Mouse (Mus musculus) monocyte, adult 5-6 weeks (primary cell): ENCODE measurements around the gene Dhx30. TPM values are rescaled to one million over a fixed set of nuclear protein-coding genes. Genes with fewer than 3 reads are reported as not detected.
A peak's percentile ranks its signal among the peaks of the same experiment; 100 is the strongest.
"Not testable (repeated sequence)": the region's sequence is repeated elsewhere in the genome, so short reads cannot be mapped to it uniquely, and the experiment has no call there.

Experiments
- ATAC-seq: fragments of 153-309, 156-312 bp; replicated peaks from 2 replicates; pipeline ENCODE4 v1.8.0; 2017; ENCODE audit warnings: mild to moderate bottlenecking; ENCODE audit not compliant: low TSS enrichment, insufficient number of reproducible peaks, severe bottlenecking, poor library complexity, low FRiP score
- total RNA-seq: library from RNA; stranded (forward); fragments of 200-1000, 200-491, 200-594 nt; gene quantifications from 3 replicates; pipeline ENCODE4 v1.2.3, GENCODE M21; 2017

Gene Dhx30
- 26.4 to 57.7 TPM (median 47.4 TPM) in 3 replicates for total RNA-seq

DNA sequence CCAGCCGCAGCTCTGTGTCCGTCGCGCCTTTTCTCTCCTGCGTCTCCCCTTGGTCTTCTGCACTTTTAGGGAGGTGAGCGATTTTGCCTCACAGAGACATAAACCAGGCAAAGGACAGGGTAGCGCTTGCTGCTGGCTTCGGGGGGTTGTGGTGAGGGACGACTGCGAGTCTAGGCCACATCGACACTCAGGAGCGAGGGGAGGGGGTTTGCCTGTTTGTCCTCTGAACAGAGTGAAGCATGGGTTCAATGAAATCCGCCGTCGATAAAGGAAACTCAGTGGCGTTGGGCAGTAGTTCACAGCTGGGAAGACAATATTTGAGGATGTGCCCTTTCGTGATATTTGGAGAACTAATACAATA lies at the start of gene Dhx30:
Gene Dhx30 (minus strand): TSS at position 52 of the 361 bp plus-strand sequence.
- peak; percentile 45; the same call in 1 of the 2 replicates for ATAC-seq

DNA sequence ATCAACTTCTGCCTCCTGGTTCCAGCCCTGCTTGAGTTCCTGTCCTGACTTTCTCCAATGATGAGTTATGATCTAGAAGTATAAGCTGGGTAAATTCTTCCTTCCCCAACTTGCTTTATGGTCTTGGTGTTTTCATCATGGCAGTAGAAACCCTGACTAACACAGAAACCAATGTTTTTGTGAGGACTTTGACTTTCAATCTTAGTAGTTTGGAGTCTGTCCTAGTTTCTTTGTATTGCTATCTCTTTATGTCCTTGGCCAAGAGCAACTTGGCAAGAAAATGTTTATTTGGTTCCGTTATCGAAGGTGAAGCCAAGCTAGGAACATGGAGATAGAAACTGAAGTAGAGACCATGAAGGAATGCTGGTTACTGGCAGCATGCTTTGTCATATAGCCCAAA lies 45.4 kb upstream of the Dhx30 start:
- ATAC-seq, result no peak

DNA sequence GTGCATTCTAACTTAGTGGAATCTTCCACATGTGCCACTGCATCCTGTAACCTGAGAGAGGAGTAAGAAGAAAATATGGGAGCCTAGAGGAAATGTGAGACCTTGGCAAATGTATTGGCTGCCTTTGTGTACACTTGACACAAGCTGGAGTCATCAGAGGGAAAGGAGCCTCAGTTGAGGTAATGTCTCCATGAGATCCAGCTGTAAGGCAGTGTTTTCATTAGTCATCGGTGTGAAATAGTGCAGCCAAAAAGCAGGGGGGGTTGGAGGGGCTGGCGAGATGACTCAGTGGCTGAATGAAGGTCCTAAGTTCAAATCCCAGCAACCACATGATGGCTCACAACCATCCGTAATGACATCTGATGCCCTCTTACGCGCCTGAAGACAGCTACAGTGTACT lies 44.8 kb upstream of the Dhx30 start:
- ATAC-seq, result no peak

DNA sequence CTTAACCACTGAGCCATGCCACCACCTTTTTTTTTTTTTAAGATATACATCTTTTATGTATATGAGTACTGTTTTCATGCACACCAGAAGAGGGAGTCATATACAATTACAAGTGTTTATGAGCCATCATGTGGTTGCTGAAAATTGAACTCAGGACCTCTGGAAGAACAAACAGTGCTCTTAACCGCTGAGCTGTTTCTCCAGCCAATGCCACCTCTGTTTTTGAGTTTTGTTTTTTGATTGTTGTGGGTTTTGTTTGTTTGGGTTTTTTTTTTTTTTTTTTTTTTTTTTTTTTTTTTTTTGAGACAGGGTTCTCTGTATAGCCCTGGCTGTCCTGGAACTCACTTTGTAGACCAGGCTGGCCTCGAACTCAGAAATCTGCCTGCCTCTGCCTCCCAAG lies 42.9 kb upstream of the Dhx30 start:
- not testable (repeated sequence) for ATAC-seq

DNA sequence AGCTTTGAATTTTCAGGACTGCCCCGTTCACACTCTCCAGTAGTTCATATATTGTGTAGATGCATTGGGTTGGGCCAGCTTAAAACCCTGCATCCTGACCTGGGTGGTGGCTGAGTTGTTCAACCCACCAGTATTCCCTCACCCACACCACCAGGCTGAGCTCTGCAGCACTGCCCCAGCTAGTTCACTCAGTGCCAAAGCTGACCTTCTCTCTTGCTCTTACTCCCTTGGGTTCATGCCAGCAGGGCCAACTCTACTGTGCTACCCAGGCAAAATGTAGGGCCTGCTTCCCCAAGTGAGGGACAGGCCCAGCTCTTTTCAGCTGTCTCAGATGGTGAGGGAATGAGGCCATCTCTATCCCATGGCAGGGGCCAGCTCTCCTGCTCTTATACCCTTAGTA lies 41.4 kb upstream of the Dhx30 start:
- ATAC-seq, result no peak

DNA sequence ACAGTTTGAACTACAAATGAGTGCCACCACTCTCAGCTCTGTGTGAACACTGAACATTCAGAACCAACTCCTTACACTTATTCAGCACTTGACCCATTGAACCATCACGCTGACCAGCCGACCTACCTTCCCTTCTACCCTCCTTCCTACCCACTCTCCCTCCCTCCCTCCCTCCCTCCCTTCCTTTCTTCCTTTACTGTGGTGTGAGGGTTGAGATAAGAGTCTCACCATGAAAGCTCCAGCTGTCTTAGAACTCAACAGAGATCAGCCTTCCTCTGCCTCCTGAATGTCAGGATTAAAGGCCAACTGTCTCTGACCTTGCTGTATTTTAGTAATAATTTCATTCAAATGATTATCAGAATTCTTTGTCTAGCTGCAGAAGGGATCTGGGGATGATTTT lies 31.0 kb upstream of the Dhx30 start:
- ATAC-seq, result no peak

DNA sequence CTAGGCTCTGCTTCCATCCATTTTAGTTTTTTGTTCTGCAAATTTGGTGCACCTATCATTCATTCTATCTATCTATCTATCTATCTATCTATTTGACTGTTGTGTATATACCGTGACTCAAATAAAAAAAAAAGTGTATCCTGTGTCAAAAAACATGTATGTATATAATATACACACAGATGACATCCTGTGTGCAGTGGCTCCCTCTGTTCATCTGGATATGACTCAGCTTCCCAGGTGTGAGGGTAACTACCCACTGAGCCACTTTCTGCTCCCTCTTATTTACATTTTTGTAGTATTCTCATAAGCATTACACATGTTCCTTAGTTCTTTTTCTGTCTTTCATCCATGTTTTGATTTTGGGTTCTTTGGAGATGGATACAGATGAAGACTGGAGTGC lies 24.5 kb upstream of the Dhx30 start:
- no peak for ATAC-seq

DNA sequence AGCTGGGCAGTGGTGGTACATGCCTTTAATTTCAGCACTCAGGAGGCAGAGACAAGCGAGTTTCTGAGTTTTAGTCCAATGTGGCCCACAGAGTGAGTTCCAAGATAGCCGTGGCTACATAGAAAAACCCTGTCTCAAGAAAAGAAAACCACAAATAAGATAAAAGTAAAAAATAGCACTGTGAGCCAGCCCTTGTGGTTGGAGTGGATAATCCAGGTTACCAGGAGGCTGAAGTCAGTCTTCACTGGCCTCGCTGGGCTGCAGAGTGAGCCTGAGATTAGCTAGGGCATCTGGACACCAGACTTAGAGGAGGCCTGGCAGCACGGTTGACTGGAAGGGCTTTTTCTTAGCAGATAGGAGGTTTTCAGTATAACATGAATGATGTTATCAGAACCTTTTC lies 21.5 kb upstream of the Dhx30 start:
- ATAC-seq, result no peak

DNA sequence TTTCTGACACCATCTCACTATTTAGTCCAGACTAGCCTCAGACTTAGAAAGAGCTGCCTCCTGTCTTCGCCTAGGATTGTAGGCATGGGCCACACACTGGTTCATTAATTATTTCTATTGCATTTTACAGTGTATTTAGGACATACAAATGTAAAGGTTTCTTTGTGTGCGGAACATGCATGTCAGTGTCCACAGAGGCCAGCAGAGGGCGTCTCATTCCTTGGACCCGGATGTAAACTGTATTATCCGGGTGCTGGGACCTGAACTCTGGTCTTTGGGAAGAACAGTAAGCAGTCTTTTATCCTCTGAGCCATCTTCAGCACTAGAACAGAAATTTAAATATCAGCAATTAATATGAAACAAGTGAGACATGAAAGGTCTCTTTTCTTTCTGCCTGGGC lies 16.5 kb upstream of the Dhx30 start:
- no peak for ATAC-seq

DNA sequence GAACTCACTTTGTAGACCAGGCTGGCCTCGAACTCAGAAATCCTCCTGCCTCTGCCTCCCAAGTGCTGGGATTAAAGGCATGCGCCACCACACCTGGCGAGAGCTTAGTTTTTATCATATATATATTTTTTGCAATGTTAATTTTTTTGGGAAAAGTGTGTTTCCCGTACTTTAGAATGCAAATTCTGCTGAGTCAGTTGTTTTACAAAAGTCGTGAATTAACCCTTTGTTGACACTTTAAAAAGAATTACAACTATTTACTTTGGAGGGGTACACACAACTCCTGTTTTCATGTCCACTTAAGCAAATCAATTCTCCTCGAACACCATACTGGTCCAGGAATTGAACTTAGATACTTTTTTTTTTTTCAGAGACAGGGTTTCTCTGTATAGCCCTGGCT lies 15.3 kb upstream of the Dhx30 start:
- ATAC-seq, result no peak

DNA sequence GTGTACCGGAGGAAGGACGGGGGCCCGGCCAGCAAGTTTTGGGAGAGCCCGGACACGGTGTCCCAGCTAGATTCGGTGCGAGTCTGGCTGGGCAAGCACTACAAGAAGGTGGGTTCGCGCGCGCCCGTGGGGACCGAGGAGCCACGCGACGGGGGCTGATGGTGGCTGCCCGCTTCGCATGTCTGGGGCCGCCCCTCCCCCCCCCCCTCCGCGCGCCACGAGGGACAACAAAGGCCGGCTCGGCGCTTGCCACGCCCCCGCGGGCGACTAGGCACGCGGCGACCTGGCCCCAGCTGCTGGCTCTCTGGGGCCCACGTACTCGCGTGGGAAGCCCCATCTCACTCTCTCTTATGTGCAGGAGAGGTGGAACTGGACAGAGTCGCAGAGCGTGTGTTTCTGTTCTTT lies 14.6 kb upstream of the Dhx30 start:
- peak; percentile 14; the same call in 1 of the 2 replicates for ATAC-seq

DNA sequence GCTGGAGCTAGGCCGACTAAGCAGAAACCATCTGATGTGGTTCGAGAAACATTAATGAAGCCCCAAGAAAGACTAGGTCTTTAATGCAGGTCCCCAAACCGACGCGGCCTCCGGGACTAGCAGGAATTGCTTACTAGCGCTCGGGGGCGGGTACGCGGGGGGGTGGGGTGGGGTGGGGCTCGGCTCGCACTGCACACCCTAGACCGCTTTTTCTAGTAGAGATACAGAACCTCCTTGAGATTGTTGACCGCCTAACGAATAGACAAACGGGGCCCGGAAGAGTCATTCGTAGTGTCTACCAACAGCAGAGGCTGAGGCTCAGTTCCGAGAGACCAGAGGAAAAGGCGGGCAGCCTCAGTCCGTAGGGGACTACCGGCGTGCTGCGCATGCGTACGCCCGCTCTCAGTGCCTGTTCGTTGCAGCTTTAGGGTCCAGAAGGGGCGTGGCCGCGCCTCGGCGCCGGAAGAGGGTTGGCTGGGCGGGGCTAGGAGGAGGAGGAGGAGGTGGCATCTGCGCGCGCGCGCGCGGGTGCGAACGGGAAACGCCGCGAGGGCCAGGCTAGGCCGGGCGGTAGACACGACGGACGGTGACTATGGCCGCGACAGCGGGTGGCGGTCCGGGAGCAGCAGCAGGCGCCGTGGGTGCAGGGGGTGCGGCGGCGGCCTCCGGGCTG lies 14.0 kb upstream of the Dhx30 start:
- peak; percentile 98 for ATAC-seq

DNA sequence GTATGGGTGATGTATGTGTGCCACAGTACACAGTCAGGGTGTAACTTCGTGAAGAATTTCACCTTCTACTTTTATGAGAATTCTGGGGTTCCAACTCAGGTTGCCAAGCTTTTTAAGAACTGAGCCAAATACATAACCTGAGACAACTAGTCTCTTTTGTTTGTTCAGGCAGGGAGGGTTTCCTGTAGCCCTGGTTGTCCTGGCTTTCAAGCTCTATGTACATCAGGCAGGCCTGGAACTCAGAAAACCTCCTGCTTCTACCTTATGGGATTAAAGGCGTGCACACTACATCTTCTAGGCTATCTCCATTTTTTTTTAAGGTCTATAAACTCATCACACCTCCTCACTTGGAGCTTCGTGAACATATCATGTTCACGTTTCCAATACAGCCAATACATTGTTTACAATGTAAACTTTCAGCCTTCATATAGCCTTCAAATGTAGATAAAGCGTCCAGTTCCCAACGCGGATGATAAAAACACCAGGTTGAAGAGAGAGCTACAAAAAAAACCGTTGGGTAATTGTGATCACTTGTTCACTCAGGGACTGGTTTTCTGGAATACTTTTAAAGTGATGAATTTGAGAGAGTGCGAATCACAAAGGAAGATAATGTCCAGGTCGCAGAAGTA lies 13.4 kb upstream of the Dhx30 start:
- ATAC-seq, result no peak

DNA sequence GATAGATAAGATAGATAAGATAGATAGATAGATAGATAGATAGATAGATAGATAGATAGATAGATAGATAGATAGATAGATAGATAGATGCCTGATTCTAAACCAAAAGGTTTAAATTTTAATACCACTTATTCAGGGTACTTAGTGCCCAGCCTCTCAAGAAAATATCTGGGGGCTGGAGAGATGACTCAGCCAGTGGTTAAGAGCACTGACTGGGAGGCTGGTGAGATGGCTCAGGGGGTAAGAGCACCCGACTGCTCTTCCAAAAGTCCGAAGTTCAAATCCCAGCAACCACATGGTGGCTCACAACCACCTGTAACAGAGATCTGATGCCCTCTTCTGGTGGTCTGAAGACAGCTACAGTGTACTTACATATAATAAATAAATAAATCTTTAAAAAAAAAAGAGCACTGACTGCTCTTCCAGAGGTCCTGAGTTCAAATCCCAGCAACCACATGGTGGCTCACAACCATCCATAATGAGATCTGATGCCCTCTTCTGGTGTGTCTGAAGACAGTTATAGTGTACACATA lies 6.4 kb upstream of the Dhx30 start:
- ATAC-seq, result not testable (repeated sequence)

DNA sequence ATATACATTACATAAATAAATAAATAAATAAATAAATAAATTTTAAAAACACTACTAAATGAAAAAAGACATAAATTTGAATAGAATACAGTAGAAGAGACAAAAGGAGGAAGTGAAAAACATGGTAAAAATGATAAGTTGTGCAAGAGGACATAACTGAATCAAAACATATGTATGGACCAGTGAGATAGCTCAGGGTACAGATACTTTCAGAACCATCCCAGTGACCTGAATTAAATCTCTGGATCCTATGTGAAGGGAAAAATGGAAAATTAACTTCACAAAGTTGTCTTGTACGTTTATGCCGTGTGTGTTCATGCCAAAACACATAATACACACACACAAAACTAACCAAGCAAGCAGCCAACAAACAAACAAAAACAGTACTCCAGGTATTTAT lies 5.7 kb upstream of the Dhx30 start:
- no peak for ATAC-seq

DNA sequence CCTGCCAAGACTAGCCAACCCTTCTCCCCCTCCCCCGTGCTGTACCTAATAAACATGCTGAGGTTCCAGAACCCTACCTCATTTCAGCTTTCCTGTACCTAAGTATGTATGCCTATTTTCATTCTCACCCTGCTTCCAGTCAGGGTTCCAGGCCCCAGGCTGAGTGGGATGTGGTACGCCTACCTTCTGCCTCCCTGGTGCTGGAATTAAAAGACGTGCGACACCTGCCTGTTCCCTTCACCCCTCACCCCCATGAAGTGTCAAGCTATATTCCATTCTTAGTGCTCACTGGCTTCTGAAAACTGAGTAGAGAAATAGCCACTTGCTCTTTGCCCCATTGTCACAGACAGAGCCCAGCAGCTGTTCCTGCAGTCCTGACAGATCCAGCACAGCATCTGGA lies 3.8 kb upstream of the Dhx30 start:
- ATAC-seq, result no peak

DNA sequence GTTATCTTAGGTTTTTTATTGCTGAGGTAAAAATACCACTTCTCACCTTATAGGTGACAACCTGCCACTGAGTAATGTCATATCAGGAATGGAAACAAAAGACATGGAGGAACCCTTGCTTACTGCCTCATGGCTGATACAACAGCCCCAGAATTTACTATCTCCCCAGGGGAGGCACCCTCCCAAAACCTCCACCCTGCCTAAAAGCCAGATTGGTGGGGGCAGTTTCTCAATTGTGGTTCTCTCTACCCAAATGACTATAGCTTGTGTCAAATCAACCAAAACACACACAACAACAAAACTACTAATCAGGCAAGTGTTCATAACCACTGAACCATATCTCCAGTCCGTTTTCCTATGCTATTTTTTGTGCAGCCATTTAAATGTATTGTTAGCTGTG lies 619 bp upstream of the Dhx30 start:
- ATAC-seq, result no peak

DNA sequence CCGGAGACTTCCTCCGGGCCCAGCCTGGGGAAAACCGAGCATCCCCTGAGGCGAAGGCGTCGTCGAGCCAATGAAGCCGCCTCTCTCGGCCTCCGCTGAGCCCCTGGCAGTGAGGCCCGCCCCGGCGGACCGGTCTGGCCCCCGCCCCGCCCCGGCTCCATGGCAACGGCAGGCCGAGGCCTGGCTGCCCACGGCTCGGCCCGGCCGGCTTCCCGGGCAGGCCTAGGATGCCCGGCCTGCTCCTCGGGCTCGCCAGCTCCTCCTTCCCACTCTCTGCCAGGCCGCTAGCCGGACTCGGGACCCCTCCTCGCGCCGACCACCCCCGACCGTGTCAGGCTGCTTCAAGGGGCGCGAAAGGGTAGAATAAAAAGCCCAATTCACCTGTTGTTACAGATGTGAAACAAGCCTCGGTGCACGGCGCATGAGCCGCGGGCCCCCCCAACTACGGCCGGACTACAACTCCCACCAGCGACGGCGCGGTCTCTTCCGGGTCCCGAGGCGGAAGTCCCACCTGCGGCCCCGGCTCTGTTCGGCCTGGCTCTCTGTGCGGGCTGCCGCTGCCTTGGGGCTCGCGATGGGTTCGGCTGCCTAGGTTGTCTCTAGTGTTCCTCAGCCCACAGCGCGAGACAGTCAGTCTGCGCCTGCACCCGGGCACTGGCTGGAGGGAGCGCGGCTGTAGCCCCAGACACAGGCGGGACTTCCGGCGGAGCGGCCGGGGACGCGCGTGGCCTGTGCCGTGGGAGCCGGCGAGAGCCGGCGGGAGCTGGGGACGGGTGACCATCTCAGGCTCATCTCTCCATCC lies 452 bp downstream of the Dhx30 start, which contains the start of gene Smarcc1:
Gene Smarcc1 (plus strand): TSS at position 732 of the 802 bp plus-strand sequence.
- ATAC-seq, result peak; percentile 89

DNA sequence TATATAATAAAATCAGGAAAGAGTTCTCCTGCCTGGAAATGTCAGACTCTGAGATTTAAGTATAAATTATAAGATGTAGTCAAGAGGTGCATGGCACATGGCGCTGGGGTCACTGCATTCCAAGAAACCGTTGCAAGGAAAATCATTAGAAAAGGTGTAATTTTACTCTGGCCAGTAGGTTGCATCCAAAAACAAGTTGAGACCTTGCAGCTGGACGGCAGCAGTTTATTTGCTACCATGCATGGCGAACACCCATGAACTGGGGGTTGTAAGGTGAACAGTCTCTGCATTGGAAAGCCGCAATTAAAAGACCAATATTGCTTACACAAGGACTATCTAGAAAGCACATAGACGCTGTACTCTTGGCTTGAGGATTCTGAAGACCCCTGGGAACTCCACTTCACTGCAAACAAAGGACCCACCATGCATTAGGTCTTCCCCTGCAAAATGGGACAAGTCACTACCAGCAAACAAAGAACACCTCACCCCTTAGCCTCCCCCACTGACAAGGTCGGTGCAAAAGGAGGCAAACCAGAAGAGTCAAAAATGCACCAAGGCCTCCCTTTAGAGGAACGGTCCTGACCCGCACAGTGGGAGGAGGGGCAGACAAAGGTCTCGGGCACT lies 1.2 kb downstream of the Dhx30 start:
- ATAC-seq, result no peak; the same call in 1 of the 2 replicates
